Mouse (Mus musculus): Measurements from ENCODE around the gene Myd88.
"Not testable (repeated sequence)": the region's sequence is repeated elsewhere in the genome, so short reads cannot be mapped to it uniquely, and the experiment has no call there.

Gene Myd88

GRCm38 (mm10) chr9:119340909-119341816, at the start of gene Myd88:
Myd88 (minus strand) TSS chr9:119341411.
- peak; percentile 98 to 99 for DNase-seq (ENCODE audit: low spot score in 2 of 2)

- no peak for DNase-seq (ENCODE audit: low spot score in 2 of 2)
Measured at GRCm38 (mm10) chr9:119390214-119390613, 49.0 kb upstream of the Myd88 start.

- DNase-seq (ENCODE audit: low spot score in 2 of 2): no peak
Measured at GRCm38 (mm10) chr9:119388956-119389355, 47.7 kb upstream of the Myd88 start.

- peak; percentile 45 to 61 for DNase-seq (ENCODE audit: low spot score in 2 of 2)
Measured at GRCm38 (mm10) chr9:119382603-119383002, 41.4 kb upstream of the Myd88 start.

- no peak for DNase-seq (ENCODE audit: low spot score in 2 of 2)
Measured at GRCm38 (mm10) chr9:119378231-119378630, 37.0 kb upstream of the Myd88 start.

- no peak for DNase-seq (ENCODE audit: low spot score in 2 of 2)
Measured at GRCm38 (mm10) chr9:119375556-119375955, 34.3 kb upstream of the Myd88 start.

GRCm38 (mm10) chr9:119375008-119375407, 33.8 kb upstream of the Myd88 start:
- no peak for DNase-seq (ENCODE audit: low spot score in 2 of 2)

GRCm38 (mm10) chr9:119371251-119371650, 30.0 kb upstream of the Myd88 start:
- no peak for DNase-seq (ENCODE audit: low spot score in 2 of 2)

- not testable (repeated sequence) for DNase-seq (ENCODE audit: low spot score in 2 of 2)
Measured at GRCm38 (mm10) chr9:119370770-119371169, 29.6 kb upstream of the Myd88 start.

- no peak for DNase-seq (ENCODE audit: low spot score in 2 of 2)
Measured at GRCm38 (mm10) chr9:119368367-119368766, 27.2 kb upstream of the Myd88 start.

GRCm38 (mm10) chr9:119365284-119365683, 24.1 kb upstream of the Myd88 start, which contains the start of gene Slc22a14:
Slc22a14 (minus strand) TSS chr9:119365553.
- peak in 1 of 2 experiments; percentile 42 for DNase-seq (ENCODE audit: low spot score in 2 of 2)

- no peak for DNase-seq (ENCODE audit: low spot score in 2 of 2)
Measured at GRCm38 (mm10) chr9:119363229-119363628, 22.0 kb upstream of the Myd88 start.

- no peak for DNase-seq (ENCODE audit: low spot score in 2 of 2)
Measured at GRCm38 (mm10) chr9:119361416-119361815, 20.2 kb upstream of the Myd88 start.

- no peak for DNase-seq (ENCODE audit: low spot score in 2 of 2)
Measured at GRCm38 (mm10) chr9:119358058-119358429, 16.8 kb upstream of the Myd88 start.

- peak; percentile 91 to 93 for DNase-seq (ENCODE audit: low spot score in 2 of 2)
Measured at GRCm38 (mm10) chr9:119357331-119358057, 16.3 kb upstream of the Myd88 start, which contains the start of gene Xylb. Xylb (plus strand) TSS chr9:119357381.

- no peak for DNase-seq (ENCODE audit: low spot score in 2 of 2)
Measured at GRCm38 (mm10) chr9:119355943-119356342, 14.7 kb upstream of the Myd88 start.

GRCm38 (mm10) chr9:119353926-119354325, 12.7 kb upstream of the Myd88 start:
- no peak for DNase-seq (ENCODE audit: low spot score in 2 of 2)

- DNase-seq (ENCODE audit: low spot score in 2 of 2): peak; percentile 71 to 74
Measured at GRCm38 (mm10) chr9:119352060-119352459, 10.8 kb upstream of the Myd88 start.

GRCm38 (mm10) chr9:119350947-119351705, 9.9 kb upstream of the Myd88 start:
- DNase-seq (ENCODE audit: low spot score in 2 of 2): no peak

GRCm38 (mm10) chr9:119350531-119350930, 9.3 kb upstream of the Myd88 start:
- no peak for DNase-seq (ENCODE audit: low spot score in 2 of 2)

- DNase-seq (ENCODE audit: low spot score in 2 of 2): no peak
Measured at GRCm38 (mm10) chr9:119346376-119346775, 5.2 kb upstream of the Myd88 start.

GRCm38 (mm10) chr9:119342728-119343127, 1.5 kb upstream of the Myd88 start:
- DNase-seq (ENCODE audit: low spot score in 2 of 2): no peak

All from right cerebral cortex, postnatal 10 days (tissue).